Mouse (Mus musculus) urinary bladder, postnatal 25 days (tissue): ENCODE data around the gene 1520401A03Rik.

Experiments used
- DNase-seq: peaks from one replicate; pipeline ENCODE4 v3.0.0; 2022; ENCODE audit warnings: low spot score

Gene 1520401A03Rik

DNA sequence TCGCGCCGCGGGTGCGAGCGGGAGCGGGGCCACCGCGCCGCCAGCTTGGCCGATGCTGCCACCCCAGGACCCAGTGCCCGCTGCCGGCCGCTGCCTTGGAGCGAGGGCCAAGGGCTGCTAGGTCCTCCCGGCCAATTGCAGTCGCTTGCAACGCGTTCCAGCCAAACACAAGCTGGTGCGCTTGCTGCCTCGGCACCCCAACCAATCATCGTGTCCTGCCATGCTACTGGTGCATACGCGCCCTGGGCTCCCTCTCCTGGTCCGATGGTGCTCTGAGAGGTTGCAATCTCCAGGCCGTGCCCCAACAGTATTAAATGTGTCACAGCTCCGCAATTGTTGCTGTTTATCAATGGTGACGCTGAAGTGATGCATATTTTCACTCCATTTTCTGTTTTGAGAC lies 22.5 kb downstream of the 1520401A03Rik start:
- DNase-seq = peak; percentile 82

DNA sequence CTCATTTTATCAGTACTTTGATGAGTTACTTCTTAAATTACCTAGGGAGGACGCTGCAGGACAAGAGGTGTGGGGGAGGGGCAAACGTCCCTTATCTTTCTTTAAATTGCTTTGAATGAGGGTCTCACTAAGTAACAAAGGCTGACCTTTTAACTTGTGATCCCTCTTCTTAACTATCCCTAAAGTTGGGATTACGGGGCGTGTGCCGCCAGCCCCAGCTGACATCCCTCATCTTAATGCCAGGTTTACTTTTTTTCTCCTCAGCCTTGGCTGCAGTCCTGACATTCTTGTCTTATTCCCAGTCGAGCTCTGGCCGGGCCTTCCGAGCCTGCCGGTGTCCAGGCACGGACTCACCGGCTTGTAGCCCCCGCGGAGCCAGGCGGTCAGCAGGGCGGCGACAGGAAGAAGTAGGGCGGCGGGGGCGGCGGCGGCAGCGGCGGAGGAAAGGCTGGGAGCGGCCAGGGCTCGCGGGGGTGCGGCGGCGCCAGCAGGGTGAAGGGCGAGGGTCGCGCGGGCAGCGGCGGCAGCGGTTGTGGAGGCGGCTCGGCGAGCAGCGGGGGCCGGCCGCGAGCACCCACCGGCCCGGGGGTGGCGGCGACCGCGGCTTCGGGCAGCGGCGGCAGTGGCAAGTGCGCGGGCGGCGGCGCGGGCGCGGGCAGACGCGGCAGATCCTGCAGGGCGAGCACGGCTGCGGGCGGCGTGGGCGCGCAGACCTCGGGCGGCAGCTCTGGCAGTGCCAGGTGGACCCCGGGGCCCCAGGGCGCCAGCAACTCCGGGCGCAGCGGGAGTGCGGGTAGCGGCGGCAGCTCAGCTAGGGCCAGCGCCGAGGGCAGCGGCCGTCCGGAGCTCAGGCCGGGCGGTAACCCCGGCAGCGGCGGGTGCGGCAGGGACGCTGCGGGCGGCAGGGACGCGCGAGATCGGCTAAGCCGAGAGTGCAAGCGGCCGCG lies 23.2 kb downstream of the 1520401A03Rik start:
- DNase-seq = peak; percentile 33

DNA sequence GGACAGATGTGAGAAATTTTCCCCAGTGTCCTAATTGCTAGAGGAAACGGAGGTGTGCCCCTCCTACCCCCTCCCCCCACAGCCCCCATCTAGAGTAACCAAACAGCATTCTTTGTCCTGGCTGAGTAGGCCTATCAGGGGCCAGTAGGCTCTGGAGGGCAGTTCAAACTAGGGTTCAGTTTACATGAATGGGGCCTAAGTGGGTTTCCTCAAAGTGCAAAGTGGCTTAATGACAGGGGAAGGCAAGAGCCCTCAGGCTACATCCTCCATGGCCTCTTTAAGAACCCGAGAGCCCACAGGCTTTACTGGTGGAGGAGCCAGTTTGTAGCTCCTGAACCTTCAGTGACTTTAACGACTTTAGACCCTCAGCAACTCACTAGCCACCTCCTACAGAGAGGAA lies 26.8 kb downstream of the 1520401A03Rik start:
- DNase-seq = no peak

- DNase-seq = no peak
These were observed 28.1 kb downstream of the 1520401A03Rik start for GRCm38 (mm10) chr17:23694491-23694890.

DNA sequence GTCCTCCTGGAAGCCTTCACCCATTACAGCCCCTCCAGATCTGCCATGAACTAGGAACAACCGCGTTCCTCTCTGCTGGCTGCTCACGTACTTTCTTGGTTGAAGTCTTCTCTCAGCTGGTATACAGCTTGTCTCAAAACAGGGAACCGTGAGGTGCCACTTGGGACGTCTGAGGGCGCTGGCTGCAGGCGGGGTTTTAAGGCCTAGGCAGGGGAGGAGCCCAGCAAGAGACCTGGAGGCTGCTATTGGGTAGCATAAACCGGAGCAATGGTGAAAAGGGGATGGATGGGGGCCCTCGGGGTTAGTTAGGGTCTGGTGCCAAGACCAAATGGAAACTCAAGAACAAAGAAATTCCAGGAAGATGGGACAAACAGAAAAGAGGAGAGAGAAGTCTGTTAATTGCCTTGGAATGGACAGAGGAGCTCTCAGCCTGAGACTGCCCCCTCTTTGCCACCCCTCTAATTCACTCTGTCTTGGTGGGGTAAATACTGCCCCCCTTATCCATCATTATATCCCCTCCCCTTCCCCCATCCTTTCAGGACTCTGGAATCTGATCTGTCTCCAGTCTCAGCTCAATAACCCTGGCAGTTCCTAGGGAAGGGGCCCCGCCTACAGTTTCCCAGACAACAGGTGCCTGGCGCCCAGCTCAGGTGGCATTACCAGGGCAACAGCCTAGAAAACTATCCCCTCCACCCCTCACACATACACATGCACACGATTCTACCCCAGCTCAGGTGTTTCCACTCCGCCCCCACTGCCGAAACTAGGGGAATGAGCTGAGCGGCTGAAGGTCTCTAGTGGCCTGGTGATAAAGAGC lies 38.5 kb downstream of the 1520401A03Rik start, which contains the start of gene Cldn9:
Cldn9 (minus strand) TSS at position 171 of the 817 bp plus-strand sequence.
- DNase-seq = no peak

DNA sequence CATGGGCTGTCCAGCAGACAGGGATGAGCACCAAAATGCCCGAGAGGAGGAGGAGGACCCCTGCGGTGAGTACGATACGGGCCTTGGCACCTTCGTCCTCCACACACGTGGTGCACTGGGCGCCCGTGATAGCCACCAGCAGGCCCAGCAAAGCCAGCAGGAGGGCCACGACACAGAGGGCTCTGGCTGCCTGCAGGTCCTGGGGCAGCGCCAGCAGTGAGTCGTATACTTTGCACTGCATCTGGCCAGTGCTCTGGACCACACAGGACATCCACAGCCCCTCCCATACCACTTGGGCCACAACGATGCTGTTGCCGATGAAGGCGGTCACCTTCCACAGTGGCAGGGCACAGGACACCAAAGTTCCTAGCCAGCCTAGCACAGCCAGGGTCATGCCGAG lies 39.4 kb downstream of the 1520401A03Rik start:
- no peak for DNase-seq

DNA sequence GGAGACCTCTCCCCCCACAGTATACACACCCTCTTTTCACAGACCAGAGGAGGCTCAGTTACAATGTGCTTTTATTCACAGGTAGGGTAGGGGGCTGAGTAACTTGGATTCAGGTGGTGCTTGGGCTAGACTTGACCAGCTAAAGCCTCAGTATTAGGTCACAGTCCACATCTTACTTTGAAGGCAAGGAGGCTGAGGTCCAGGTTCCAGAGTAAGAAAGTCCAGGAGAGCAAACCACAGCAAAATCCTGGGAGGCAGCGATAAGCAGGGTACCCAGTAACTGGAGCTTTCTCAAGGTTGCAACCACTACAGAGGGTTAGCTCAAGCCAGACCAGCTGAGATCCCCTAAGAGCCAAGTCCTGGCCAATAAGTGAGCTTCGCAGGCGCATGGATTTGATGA lies 40.1 kb downstream of the 1520401A03Rik start:
- DNase-seq = no peak

GRCm38 (mm10) chr17:23682092-23682491 lies 40.5 kb downstream of the 1520401A03Rik start:
- no peak for DNase-seq

- DNase-seq = no peak
These were observed 41.5 kb downstream of the 1520401A03Rik start for GRCm38 (mm10) chr17:23681086-23681485.

DNA sequence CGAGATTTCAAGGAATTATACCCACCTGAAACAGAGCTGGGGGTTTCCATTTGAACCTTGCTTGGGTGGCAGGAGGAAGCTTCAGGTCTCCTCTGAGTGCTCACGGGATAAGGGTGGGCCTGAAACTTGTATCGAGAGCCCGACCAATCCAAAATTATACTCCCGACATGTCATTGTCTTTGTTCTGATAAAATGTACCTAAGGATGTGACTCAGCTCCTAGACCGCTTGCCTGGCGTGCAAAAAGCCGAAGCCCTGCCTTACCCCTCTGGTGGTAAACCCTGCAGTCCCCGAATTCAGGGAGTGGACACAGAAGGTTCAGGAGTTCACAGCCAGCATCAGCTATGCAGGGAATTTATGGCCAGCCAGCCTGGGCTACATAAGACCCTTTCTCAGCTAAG lies 42.2 kb downstream of the 1520401A03Rik start:
- no peak for DNase-seq

DNA sequence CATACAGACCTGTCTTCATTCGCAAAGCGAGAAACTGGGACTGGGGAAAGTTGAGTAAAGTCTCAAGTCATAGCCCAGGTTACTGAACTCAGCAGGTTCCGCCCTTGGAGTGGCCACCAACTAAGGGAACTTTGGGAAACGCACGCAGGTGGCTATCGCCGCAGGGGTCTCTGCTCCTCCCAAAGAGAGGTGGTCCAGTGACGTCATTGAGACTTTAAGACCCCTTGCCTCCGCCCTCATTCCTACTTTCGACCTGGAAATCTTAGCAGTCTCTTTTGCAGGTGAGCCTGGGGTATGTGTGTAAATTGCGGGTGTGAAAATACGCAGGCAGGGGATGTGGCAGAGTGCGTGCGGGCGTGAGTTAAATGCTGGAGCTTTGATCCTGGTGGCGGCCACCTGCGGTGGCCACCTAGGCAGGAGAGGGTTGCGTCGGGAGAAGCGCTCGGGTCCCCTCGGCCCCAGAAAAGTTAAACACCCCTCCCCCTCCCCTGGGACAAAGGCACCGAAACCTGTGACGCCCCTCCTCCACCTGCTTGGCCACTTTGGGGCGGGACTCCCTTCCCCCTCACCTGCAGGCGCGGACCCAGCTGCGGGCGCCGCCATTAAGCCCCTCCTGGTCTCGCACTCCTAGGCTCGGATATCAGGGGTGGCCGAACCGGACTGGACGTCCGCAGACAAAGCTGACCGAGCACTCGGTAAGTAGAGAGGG lies 43.3 kb downstream of the 1520401A03Rik start, which contains the start of gene Cldn6:
Cldn6 (plus strand) TSS at position 123 of the 709 bp plus-strand sequence.
- no peak for DNase-seq

GRCm38 (mm10) chr17:23677236-23677679 lies 45.3 kb downstream of the 1520401A03Rik start, which contains the start of gene Tnfrsf12a:
Tnfrsf12a (minus strand) TSS chr17:23677468.
- peak; percentile 82 for DNase-seq

- peak; percentile 80 for DNase-seq
These were observed 46.0 kb downstream of the 1520401A03Rik start for GRCm38 (mm10) chr17:23676473-23677031.

DNA sequence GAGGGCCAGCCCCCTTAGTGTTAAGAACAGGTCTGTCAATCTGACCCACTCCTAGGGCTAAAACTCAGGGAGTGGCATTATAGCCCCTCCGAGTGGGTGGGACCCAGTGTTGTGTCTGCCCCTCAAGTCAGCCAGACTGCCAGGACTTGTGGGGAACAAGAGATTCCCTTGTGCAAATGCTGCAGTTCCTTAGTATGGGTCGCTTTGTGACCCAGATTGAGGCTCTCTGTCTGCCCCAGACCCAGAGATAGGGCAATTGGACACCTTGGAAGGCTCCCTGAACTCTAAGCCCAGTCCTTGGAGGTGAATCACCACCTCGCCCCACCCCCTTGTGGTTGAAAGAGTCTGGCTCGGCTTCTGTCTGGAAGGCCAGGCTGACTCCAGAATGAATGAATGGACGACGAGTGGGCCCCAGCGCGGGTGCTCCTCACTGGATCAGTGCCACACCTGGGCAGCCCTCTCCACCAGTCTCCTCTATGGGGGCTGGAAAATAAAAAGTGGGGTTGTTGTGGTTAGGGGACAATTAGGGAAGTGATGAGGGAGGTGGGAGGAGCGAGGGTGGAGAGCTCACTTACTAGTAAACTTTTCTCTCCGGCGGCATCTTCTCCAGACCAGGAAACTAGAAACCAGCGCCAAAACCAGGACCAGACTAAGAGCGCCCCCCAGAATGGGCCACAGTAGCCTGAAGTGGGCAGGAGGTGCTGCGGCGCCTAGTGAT lies 46.9 kb downstream of the 1520401A03Rik start:
- DNase-seq = peak; percentile 75

GRCm38 (mm10) chr17:23675127-23675526 lies 47.5 kb downstream of the 1520401A03Rik start:
- peak; percentile 71 for DNase-seq

- no peak for DNase-seq
These were observed 48.2 kb downstream of the 1520401A03Rik start for GRCm38 (mm10) chr17:23674271-23674952.

DNA sequence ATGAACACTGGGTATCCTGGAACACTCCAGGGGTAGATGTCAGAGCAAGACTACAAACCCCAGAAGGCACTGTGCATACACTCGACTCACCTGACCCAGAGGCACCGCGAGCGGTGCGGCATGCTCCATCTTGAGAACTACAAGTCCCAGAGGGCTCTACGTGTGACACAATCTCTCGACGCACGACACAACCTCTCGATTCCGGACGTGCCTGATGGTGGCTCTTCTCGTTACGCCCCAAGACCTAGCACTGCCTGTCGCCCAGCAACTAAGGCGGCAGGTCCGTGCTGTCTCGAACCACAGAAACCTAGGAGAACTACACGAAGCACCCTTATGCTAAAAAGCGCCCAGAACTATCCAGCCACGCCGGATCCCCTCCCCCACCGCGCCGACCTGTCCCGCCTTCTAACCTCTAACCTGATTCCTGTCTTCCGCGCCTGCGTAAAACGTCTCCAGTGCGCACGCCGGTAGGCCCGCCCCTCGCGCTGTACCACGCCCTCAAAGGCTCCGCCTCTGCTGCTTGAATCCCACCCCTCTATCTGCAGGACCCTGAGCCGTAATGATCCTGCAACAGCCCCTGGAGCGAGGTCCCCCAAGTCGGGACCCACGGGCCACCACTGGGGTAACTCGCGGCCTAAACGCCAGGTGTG lies 49.0 kb downstream of the 1520401A03Rik start, which contains the start of the genes Hcfc1r1 and Thoc6:
Hcfc1r1 (plus strand) TSS at position 173 of the 650 bp plus-strand sequence.
Thoc6 (minus strand) TSS at position 459 of the 650 bp plus-strand sequence.
- DNase-seq = peak; percentile 90

GRCm38 (mm10) chr17:23672761-23673160 lies 49.8 kb downstream of the 1520401A03Rik start:
- no peak for DNase-seq

DNA sequence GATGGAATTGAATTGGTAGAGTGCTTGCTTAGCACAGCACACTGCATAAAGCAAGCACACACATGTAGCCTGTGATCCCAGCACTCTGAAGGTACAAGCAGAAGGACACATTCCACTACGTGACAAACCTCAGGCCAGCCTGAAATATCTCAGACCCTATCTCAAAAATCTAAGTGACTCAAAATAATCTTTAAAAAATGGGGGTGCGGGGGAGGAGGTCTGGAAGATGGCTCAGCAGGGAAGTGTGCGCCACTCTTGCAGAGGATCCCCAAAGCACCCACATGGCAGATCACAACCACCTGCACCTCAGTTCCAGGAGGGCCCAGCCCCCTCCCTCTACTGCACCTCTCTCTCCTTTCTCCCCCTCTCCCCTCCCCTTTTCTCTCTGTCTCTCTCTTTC lies 51.1 kb downstream of the 1520401A03Rik start:
- no peak for DNase-seq
